Mouse (Mus musculus) fat pad, adult 2 months (tissue): ENCODE results near the gene Ndel1.
"Not testable (repeated sequence)": the region's sequence is repeated elsewhere in the genome, so short reads cannot be mapped to it uniquely, and the experiment has no call there.

Source experiments
- DNase-seq: peaks from one replicate; pipeline ENCODE4 v3.0.0-alpha.2; 2011; ENCODE audit warnings: low read depth, low spot score; ENCODE audit errors: extremely low read depth

Gene Ndel1

DNA sequence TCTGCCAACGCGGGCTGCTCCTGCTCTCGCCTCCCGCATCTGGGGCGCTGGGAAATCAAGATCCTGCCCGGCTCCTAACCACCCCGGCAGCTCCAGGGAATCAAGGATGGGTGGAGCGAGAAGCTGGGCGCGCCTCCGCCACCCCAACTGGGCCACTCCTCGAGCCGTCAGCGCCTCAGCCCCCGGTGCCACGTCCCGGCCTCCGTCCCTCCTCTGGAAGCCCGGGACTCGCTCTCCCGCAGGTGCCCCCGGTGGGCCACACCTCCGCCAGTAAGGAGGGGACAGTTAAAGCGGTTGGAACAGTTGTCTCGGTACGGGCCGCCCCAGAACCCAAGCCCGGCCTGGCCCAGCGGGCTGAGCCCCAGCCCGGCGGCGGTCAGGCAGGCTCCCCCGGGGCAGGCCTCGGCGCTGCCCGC is 19.2 kb downstream of the Ndel1 start:
- no peak for DNase-seq

- DNase-seq = no peak
Measured at GRCm38 (mm10) chr11:68851644-68852485, 19.8 kb downstream of the Ndel1 start.

DNA sequence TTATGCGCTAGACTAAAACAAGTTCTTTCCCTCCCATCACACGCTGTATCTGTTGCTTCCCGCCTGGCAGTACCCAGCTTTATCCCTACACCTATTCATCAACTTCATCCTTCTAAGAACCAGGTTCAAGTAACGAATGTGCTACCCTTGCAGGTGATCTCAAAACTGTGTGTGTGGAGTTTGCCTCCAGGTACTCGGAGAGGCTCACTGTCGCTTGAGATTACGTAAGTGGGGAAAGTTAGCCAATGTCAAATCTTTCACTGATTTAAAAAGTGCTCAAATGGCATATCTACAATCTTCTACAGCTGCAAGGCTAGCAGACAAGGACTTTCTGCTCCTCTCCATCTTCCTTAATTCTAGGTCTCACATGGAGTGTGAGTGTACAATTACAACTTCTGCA is 20.8 kb downstream of the Ndel1 start:
- DNase-seq = no peak

- DNase-seq = no peak
Measured at GRCm38 (mm10) chr11:68839606-68840005, 32.1 kb downstream of the Ndel1 start.

- DNase-seq = no peak
Measured at GRCm38 (mm10) chr11:68835034-68835433, 36.6 kb downstream of the Ndel1 start.

DNA sequence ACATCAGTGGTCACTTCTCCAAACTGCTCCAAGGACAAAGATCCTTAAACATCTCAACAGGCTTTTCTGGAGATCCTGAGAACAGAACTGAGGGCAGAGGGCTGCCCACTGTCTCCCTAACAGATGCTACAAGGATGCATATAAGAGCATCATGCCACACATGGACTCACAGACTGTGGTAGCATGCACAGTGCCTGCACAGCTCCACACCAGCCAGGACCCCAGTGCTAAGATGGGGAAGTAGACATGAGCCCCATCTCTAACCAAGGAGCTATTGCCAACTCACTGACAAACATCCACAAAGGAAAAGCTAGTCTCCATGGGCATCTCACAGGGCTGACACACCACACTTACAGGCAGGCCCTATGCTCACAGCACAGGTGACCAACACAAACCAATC is 38.1 kb downstream of the Ndel1 start:
- no peak for DNase-seq

- no peak for DNase-seq
Measured at GRCm38 (mm10) chr11:68832793-68833192, 38.9 kb downstream of the Ndel1 start.

DNA sequence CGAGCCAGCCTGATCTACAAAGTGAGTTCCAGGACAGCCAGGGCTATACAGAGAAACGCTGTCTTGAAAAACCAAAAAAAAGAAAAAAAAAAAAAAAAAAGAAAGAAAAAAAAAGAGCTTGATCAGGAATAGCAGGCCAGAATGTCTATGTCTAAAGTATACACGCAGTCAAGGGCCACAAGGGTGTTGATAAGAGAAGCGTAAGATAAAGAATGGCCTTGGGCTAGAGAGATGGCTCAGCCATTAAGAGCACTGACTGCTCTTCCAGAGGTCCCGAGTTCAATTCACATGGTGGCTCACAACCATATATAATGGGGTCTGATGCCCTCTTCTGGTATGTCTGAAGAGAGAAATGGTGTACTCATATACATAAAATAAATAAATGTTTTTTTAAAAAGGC is 40.1 kb downstream of the Ndel1 start:
- DNase-seq = not testable (repeated sequence)

GRCm38 (mm10) chr11:68826735-68827134 is 44.9 kb downstream of the Ndel1 start:
- DNase-seq = no peak

GRCm38 (mm10) chr11:68822326-68822725 is 49.3 kb downstream of the Ndel1 start:
- DNase-seq = no peak

DNA sequence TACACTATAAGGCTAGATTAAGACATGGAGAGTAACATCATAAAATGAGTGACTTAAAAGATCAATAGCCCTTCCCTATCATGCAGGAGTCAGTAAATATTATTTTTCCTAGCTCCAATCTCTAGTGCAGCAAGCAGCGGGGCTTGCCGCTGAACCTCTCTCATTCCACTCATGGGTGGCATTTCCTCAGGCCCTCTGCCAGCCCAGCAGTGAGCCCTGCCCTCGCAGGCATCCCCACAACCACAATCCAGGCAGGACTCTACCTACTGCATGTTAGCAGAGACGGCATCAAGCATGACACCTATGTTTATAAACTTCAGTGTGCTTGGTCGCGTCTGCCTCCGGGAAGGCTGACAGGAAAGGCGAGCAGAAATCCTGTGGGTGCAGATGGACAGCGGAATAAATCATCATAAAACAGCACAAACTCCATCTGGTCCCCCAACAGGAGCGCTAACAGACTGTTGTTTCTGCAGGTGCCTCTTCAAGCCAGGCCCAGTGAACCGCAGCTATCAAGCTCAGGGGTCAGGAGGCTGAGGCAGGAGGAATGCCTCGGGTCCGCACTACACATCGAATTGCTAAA is 52.3 kb downstream of the Ndel1 start:
- no peak for DNase-seq

GRCm38 (mm10) chr11:68818416-68818815 is 53.2 kb downstream of the Ndel1 start:
- DNase-seq = no peak

DNA sequence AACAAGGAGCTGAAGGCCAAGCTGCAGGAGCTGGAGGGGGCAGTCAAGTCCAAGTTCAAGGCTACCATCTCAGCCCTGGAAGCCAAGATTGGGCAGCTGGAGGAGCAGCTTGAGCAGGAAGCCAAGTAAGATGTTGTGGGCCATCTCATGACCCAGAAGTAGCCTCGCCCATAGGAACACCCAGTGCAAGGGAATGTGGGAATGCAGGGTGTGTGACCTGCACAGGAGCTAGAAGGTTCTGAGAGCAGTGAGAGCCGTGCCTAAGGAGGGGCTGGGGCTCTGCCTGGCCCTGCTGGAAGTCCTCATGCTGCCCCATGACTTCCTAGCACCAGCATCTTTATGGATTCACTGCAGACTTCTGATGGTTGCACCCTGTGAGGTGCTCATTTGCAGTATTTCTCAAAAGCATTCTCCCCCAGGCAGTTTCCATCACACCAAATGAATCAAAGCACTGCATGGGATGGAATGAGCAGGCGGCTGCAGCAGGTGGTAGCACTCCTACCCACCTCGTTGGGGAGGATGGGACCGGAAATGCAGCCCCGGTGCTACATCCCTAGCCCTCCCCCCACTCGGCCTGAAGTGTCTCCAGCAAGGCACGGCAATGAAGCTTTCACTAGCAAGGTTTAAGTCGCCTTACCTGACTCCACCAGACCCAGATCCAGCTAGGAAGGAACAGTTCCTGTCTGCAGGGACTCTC is 59.6 kb downstream of the Ndel1 start:
- DNase-seq = no peak

- no peak for DNase-seq
Measured at GRCm38 (mm10) chr11:68807787-68808186, 63.9 kb downstream of the Ndel1 start.

GRCm38 (mm10) chr11:68805148-68805547 is 66.5 kb downstream of the Ndel1 start:
- no peak for DNase-seq

DNA sequence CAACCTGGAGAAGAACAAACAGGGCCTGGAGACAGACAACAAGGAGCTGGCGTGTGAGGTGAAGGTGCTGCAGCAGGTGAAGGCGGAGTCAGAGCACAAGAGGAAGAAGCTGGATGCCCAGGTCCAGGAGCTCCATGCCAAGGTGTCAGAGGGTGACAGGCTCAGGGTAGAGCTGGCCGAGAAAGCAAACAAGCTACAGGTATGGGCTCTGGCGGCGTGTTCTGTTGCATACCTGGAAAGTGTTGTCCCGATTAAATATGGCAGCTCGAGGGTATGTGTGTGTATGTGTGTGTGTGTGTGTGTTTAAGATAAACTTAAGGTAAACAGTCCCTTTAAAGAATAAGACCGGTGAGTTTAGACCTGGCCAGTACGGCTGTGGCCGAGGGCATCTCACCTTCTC is 73.4 kb downstream of the Ndel1 start:
- DNase-seq = no peak

- DNase-seq = no peak
Measured at GRCm38 (mm10) chr11:68791794-68792193, 79.9 kb downstream of the Ndel1 start.

DNA sequence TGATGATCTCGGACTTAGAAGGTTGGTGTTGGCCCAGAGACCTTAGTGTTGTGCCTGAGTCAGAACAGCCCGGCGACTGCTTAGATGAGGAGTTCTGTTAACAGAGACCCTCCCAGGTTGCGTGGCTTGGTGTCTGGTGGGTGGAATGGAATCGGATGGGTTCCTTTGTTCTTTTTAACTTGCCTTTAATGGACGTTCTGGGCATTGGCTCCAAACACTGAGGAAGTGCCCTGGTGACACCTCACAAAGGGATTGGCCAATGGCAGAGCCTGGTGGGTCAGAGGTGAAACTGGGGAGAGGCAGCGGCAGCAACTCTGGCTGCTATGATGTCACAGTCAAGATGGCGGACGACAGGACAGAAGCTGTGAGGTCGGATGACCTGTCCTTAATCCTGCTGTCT is 80.9 kb downstream of the Ndel1 start:
- no peak for DNase-seq

GRCm38 (mm10) chr11:68787222-68787621 is 84.4 kb downstream of the Ndel1 start:
- no peak for DNase-seq

DNA sequence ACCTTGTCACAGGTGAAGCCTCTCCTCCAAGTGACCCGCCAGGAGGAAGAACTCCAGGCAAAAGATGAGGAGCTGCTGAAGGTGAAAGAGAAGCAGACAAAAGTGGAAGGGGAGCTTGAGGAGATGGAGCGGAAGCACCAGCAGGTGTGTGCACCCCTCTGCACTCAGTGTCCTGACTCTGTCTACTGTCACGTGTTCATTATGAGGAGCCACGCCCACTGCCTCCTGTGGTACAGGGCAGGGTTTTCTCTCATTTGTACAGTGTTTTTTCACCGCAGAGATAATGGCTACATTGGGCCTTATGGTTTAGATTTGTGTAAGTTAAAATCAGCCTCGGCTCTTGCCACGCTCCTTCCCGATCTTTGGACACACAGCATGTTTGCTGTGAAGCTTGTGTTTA is 85.8 kb downstream of the Ndel1 start:
- DNase-seq = no peak

- no peak for DNase-seq
Measured at GRCm38 (mm10) chr11:68782336-68782735, 89.3 kb downstream of the Ndel1 start.
